Mouse (Mus musculus) intestine, postnatal 0 days (tissue): ENCODE results near the gene Lrrc4. TPM values are rescaled to one million over a fixed set of nuclear protein-coding genes. Genes with fewer than 3 reads are reported as not detected.

Source experiments
- ATAC-seq: fragments of 200-750 bp; cut with Nextera tagmentation; 2 replicates; pipeline ENCODE4 v1.8.0; 2017; ENCODE audit warnings: mild to moderate bottlenecking, moderate TSS enrichment, moderate library complexity
- H3K27ac ChIP-seq: fragments of 300-500 bp; sonication (generic); 2 replicates; pipeline ENCODE4 v1.5.1; 2014; ENCODE audit warnings: mild to moderate bottlenecking, low read depth, low read length, moderate library complexity
- H3K27me3 ChIP-seq: fragments of 300-500 bp; sonication (generic); replicated peaks from 2 replicates; pipeline ENCODE4 v1.6.1; 2014; ENCODE audit warnings: low read length, mixed read lengths; ENCODE audit not compliant: control insufficient read depth, insufficient read depth
- H3K36me3 ChIP-seq: fragments of 300-500 bp; sonication (generic); 2 replicates; pipeline ENCODE4 v1.6.1; 2014; ENCODE audit warnings: mild to moderate bottlenecking, moderate library complexity; ENCODE audit not compliant: control insufficient read depth, insufficient read depth
- H3K4me1 ChIP-seq: fragments of 300-500 bp; sonication (generic); replicated peaks from 2 replicates; pipeline ENCODE4 v1.6.1; 2014; ENCODE audit warnings: antibody characterized with exemption, low read length, mixed read lengths; ENCODE audit not compliant: control insufficient read depth, insufficient read depth
- H3K4me2 ChIP-seq: fragments of 300-500 bp; sonication (generic); replicated peaks from 2 replicates; pipeline ENCODE4 v1.6.1; 2014; ENCODE audit warnings: low read depth, mild to moderate bottlenecking, moderate library complexity
- H3K4me3 ChIP-seq: fragments of 300-500 bp; sonication (generic); 2 replicates; pipeline ENCODE4 v1.5.1; 2014; ENCODE audit warnings: low read depth, low read length
- H3K9ac ChIP-seq: fragments of 300-500 bp; sonication (generic); 2 replicates; pipeline ENCODE4 v1.6.1; 2014; ENCODE audit warnings: mild to moderate bottlenecking, low read depth, low read length
- H3K9me3 ChIP-seq: fragments of 300-500 bp; sonication (generic); 2 replicates; pipeline ENCODE4 v1.6.1; 2016; ENCODE audit warnings: mixed run types; ENCODE audit not compliant: control insufficient read depth
- CTCF ChIP-seq: sonication (generic); IDR thresholded peaks from 2 replicates; pipeline ENCODE4 v1.5.1; 2016; ENCODE audit warnings: low read depth, mild to moderate bottlenecking, control low read depth, antibody characterized with exemption, moderate library complexity
- WGBS: fragments of 180-500 bp; shearing (Covaris S2); extraction: QIAGEN DNeasy Blood & Tissue Kit; methylation state at CpG from one replicate; pipeline ENCODE4 v1.1.7; 2014; 5-methylcytosine and 5-hydroxymethylcytosine counted together
- polyA plus RNA-seq: library from polyadenylated mRNA; unstranded; fragments of >200 nt; fragmentation: Nextera tagmentation; extraction: Ambion mirVana; gene quantifications from 2 replicates; pipeline ENCODE4 v1.2.1, GENCODE M21; 2015

Lrrc4 gene
- polyA plus RNA-seq, 1 experiment from 2014 or later, result 3.2 TPM

DNA sequence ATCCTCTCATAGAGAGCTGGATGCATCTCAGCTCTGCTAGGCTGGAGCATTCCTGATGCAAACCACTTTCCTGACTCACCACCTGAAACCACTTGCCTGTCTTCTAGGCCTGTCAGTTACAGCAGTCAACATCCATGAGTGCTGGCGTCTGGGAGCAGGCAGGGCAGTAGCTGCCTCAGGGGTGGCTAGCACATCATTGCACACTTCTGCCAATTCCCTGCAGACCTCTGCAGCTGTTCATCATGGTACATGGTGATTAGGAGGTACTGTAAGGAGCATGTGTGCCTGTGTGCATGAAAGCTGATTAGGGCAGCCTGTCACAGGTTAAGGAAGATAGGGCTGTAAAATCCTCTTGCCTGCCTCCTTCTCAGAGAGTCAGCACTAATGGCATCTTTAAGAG is 203.1 kb downstream of the Lrrc4 start:
- TF ChIP-seq CTCF, result no peak

DNA sequence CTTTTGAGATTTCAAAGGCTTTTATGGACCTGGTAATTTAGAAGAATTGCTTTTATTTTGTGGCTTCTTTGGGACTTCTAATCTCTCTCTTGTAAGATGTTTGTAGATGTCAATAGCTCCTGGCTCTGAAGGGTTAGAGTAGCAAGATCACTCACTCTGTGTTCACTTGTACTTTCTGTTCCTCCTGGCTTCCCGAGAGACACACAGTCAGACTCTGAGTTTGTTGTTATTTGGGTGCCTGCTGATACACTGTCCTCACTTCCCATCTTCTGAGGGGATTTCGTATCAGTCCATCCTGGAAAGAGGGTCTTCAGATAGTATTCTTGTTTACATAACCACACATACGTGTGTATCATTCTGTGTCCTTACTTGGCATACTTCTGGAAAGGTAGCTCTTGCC is 208.6 kb downstream of the Lrrc4 start:
- no peak for TF ChIP-seq CTCF
- ATAC-seq, result no peak
- peaks cover 5% of the 10 kb centered on the region for H3K4me1 ChIP-seq
- no peak overlapping the region for H3K4me3 ChIP-seq
- H3K27me3 ChIP-seq, result no peaks in the 10 kb centered on the region
- WGBS, result 82% methylated on average over 3 of the region's 3 CpGs
- no peaks in the 10 kb centered on the region for H3K36me3 ChIP-seq
- H3K27ac ChIP-seq, result no peak overlapping the region
- H3K9ac ChIP-seq, result no peak overlapping the region
- no peaks in the 10 kb centered on the region for H3K9me3 ChIP-seq
- no peak overlapping the region for H3K4me2 ChIP-seq

More for the DNA sequence above, 203.1 kb downstream of the Lrrc4 start:
- Histone ChIP-seq H3K9ac (no peak overlapping the region), H3K27me3 (no peaks in the 10 kb centered on the region), H3K36me3 (peaks cover 6% of the 10 kb centered on the region; the same call in 1 of the 2 replicates), H3K4me1 (no peaks in the 10 kb centered on the region), H3K4me2 (no peak overlapping the region), H3K9me3 (no peaks in the 10 kb centered on the region), H3K27ac (no peak overlapping the region), H3K4me3 (no peak overlapping the region)
- no peak for ATAC-seq
- WGBS, result 71% methylated on average over 1 of the region's 1 CpGs

DNA sequence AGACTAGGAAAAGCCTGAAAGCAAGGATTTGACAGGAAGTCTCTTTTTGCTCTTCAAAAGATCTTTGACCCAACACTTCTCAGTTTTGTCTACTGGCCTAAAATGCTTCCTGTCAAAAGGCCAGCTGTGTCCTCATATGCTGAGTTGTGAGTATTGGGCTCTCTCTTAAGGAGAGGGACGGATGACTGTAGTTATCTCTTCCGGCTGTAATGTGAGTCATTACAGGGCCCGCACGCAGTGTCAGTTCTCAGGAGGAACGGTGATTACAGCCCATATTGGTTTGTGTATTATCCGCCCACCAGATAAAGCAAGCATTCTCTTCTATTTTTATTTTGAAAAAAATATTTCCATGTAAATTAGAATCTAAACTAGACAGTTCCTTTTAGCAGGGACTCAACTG is 209.0 kb downstream of the Lrrc4 start:
- Histone ChIP-seq H3K4me2 (no peak overlapping the region), H3K27me3 (no peaks in the 10 kb centered on the region), H3K4me3 (no peak overlapping the region), H3K9ac (no peak overlapping the region), H3K9me3 (no peaks in the 10 kb centered on the region), H3K27ac (no peak overlapping the region), H3K4me1 (peaks cover 5% of the 10 kb centered on the region), H3K36me3 (no peaks in the 10 kb centered on the region)
- TF ChIP-seq CTCF, result no peak
- no peak for ATAC-seq
- WGBS, result 17% methylated on average over 6 of the region's 6 CpGs

DNA sequence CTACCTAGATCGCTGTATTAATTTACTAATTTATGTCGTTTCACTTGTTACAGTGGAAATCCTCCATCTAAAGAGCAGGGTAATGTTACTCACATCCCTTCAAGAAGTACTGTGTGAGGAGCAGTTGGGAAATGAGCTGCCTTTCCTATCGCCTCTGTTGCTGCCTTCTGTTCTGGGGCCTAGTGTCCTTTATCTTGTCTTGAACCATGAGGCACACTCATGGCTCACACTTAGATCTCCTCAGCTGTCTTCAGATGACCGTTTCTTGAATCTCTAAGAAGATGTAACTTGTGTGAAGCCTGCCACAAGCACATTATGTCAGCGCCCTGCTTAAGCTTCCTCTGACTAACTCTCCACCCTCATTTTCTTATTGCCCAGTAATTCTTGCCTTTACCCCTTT is 209.6 kb downstream of the Lrrc4 start:
- no peak overlapping the region for H3K4me3 ChIP-seq
- WGBS, result 81% methylated on average over 5 of the region's 5 CpGs
- no peak for ATAC-seq
- no peak overlapping the region for H3K27ac ChIP-seq
- peaks cover 5% of the 10 kb centered on the region for H3K4me1 ChIP-seq
- no peak overlapping the region for H3K4me2 ChIP-seq
- TF ChIP-seq CTCF, result no peak
- H3K27me3 ChIP-seq, result no peaks in the 10 kb centered on the region
- H3K9ac ChIP-seq, result no peak overlapping the region
- no peaks in the 10 kb centered on the region for H3K9me3 ChIP-seq
- no peaks in the 10 kb centered on the region for H3K36me3 ChIP-seq

DNA sequence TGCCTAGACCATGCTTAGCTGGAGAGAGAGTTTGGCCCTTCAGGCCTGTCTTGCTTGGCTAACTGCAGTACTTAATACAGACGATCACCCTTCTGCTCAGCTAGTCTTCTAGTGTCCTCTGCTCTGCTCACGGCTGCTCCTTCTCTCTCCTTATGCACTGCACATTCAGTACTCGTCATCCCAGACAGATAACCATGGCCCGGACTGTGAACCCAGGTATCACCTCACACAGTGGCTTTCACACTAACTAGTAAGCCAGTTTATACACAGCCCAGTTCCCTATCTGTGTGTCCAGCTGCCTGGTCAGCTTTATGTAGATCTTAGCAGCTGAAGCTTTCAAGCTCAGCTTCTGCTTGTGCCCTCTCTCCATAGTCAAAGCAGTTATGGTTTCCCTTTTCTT is 210.1 kb downstream of the Lrrc4 start:
- ATAC-seq, result peak; percentile 54; the same call in 1 of the 2 replicates
- no peaks in the 10 kb centered on the region for H3K27me3 ChIP-seq
- TF ChIP-seq CTCF, result no peak

DNA sequence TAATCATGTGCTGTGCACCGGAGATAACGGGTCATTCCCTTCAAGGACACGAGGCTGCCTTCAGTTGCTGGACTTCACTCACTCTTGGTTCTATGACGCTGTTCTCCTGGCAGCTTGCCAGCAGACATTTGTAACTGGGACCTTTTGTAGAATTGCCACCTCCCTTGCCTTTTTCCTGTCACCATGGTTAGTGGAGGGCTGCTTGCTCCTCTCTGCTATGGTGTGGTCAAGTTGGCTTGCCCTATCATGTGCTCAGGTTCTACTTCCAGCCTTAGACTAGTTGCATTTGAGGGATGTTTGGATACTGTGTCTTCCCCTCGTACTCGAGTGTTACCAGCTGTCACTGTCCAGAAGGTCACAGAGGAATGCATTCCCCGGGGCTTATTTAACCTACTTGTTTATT is 212.8 kb downstream of the Lrrc4 start:
- H3K9me3 ChIP-seq, result no peaks in the 10 kb centered on the region
- H3K4me2 ChIP-seq, result peak overlapping the region; percentile 40
- 7% methylated on average over 7 of the region's 7 CpGs for WGBS
- no peak overlapping the region for H3K9ac ChIP-seq
- peak; percentile 56; the same call in 1 of the 2 replicates for ATAC-seq
- H3K4me3 ChIP-seq, result no peak overlapping the region
- no peaks in the 10 kb centered on the region for H3K27me3 ChIP-seq
- H3K4me1 ChIP-seq, result peaks cover 5% of the 10 kb centered on the region
- H3K27ac ChIP-seq, result no peak overlapping the region
- no peaks in the 10 kb centered on the region for H3K36me3 ChIP-seq
- no peak for TF ChIP-seq CTCF

More for the DNA sequence above, 210.1 kb downstream of the Lrrc4 start:
- H3K36me3 ChIP-seq, result no peaks in the 10 kb centered on the region
- H3K27ac ChIP-seq, result no peak overlapping the region
- no peak overlapping the region for H3K4me2 ChIP-seq
- H3K4me3 ChIP-seq, result no peak overlapping the region
- WGBS, result 72% methylated on average over 4 of the region's 4 CpGs
- peaks cover 5% of the 10 kb centered on the region for H3K4me1 ChIP-seq
- no peaks in the 10 kb centered on the region for H3K9me3 ChIP-seq
- no peak overlapping the region for H3K9ac ChIP-seq

DNA sequence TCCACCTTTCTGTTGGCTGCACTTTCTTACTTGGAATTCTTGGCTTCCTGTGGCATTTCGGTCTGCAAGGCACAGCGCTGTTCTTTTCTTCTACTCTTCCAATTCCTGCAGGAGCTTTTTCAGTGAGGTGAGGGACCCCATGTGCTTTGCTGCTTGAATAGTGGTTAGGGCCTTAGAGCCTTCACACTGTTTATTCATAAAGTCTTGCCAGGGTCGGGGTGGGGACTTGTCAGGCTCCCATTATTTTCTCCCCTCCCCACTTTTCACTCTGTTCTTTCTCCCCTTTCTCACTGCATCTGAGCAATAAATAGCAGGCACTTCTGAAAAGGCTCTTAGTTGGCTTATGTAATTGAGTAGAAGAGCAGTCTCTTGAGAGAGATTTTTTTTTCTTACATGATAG is 213.2 kb downstream of the Lrrc4 start:
- Histone ChIP-seq H3K4me3 (no peak overlapping the region), H3K27ac (no peak overlapping the region), H3K9me3 (no peaks in the 10 kb centered on the region), H3K4me1 (peaks cover 5% of the 10 kb centered on the region), H3K9ac (no peak overlapping the region), H3K27me3 (no peaks in the 10 kb centered on the region), H3K4me2 (peak overlapping the region; percentile 40; the same call in 1 of the 2 replicates), H3K36me3 (no peaks in the 10 kb centered on the region)
- ATAC-seq, result no peak
- TF ChIP-seq CTCF, result no peak
- 53% methylated on average over 3 of the region's 3 CpGs for WGBS
